Mouse (Mus musculus): Measurements from ENCODE around the gene Arhgap8. TPM values are rescaled to one million over a fixed set of nuclear protein-coding genes. Genes with fewer than 3 reads are reported as not detected.

Arhgap8 gene
- polyA plus RNA-seq, 1 experiment from 2014 or later: 4.9 TPM

GRCm38 (mm10) chr15:84687904-84688303, 31.9 kb upstream of the Arhgap8 start:
- no peak overlapping the region for H3K9ac ChIP-seq (ENCODE audit: low read length)
- no peaks in the 10 kb centered on the region for H3K4me1 ChIP-seq (ENCODE audit: control insufficient read depth, insufficient read depth, low read length)
- DNase-seq (ENCODE audit: low spot score): no peak
- no peaks in the 10 kb centered on the region; the same call in 1 of the 2 replicates for H3K36me3 ChIP-seq (ENCODE audit: control insufficient read depth, insufficient read depth, low read length)
- no peaks in the 10 kb centered on the region for H3K27me3 ChIP-seq (ENCODE audit: control insufficient read depth, insufficient read depth, low read length)
- no peaks in the 10 kb centered on the region for H3K9me3 ChIP-seq (ENCODE audit: control insufficient read depth, low read length)
- WGBS: 72% methylated on average over 14 of the region's 14 CpGs
- H3K4me3 ChIP-seq (ENCODE audit: low read depth, low read length): no peak overlapping the region
- H3K4me2 ChIP-seq (ENCODE audit: low read depth): no peak overlapping the region
- H3K27ac ChIP-seq (ENCODE audit: low read depth, low read length): no peak overlapping the region
- ATAC-seq (ENCODE audit: insufficient read depth, low FRiP score, low TSS enrichment): no peak

- no peak overlapping the region for H3K4me2 ChIP-seq (ENCODE audit: low read depth)
- H3K36me3 ChIP-seq (ENCODE audit: control insufficient read depth, insufficient read depth, low read length): no peaks in the 10 kb centered on the region; the same call in 1 of the 2 replicates
- DNase-seq (ENCODE audit: low spot score) (no peak), ATAC-seq (ENCODE audit: insufficient read depth, low FRiP score, low TSS enrichment) (no peak)
- no peaks in the 10 kb centered on the region for H3K4me1 ChIP-seq (ENCODE audit: control insufficient read depth, insufficient read depth, low read length)
- H3K27me3 ChIP-seq (ENCODE audit: control insufficient read depth, insufficient read depth, low read length): no peaks in the 10 kb centered on the region
- WGBS: 88% methylated on average over 6 of the region's 6 CpGs
- H3K9ac ChIP-seq (ENCODE audit: low read length): no peak overlapping the region
- no peak overlapping the region for H3K4me3 ChIP-seq (ENCODE audit: low read depth, low read length)
- H3K9me3 ChIP-seq (ENCODE audit: control insufficient read depth, low read length): no peaks in the 10 kb centered on the region
- no peak overlapping the region for H3K27ac ChIP-seq (ENCODE audit: low read depth, low read length)
Measured at GRCm38 (mm10) chr15:84689356-84689755, 30.5 kb upstream of the Arhgap8 start.

GRCm38 (mm10) chr15:84691513-84691912, 28.3 kb upstream of the Arhgap8 start:
- Histone ChIP-seq H3K4me1 (ENCODE audit: control insufficient read depth, insufficient read depth, low read length) (no peaks in the 10 kb centered on the region), H3K9ac (ENCODE audit: low read length) (no peak overlapping the region), H3K4me3 (ENCODE audit: low read depth, low read length) (no peak overlapping the region), H3K9me3 (ENCODE audit: control insufficient read depth, low read length) (no peaks in the 10 kb centered on the region), H3K4me2 (ENCODE audit: low read depth) (no peak overlapping the region), H3K36me3 (ENCODE audit: control insufficient read depth, insufficient read depth, low read length) (no peaks in the 10 kb centered on the region; the same call in 1 of the 2 replicates), H3K27ac (ENCODE audit: low read depth, low read length) (no peak overlapping the region), H3K27me3 (ENCODE audit: control insufficient read depth, insufficient read depth, low read length) (no peaks in the 10 kb centered on the region)
- WGBS: 92% methylated on average over 6 of the region's 6 CpGs
- ATAC-seq (ENCODE audit: insufficient read depth, low FRiP score, low TSS enrichment) (no peak), DNase-seq (ENCODE audit: low spot score) (no peak)

GRCm38 (mm10) chr15:84692645-84693044, 27.2 kb upstream of the Arhgap8 start:
- Histone ChIP-seq H3K4me2 (ENCODE audit: low read depth) (no peak overlapping the region), H3K4me3 (ENCODE audit: low read depth, low read length) (no peak overlapping the region), H3K27ac (ENCODE audit: low read depth, low read length) (no peak overlapping the region), H3K9ac (ENCODE audit: low read length) (no peak overlapping the region), H3K9me3 (ENCODE audit: control insufficient read depth, low read length) (no peaks in the 10 kb centered on the region), H3K36me3 (ENCODE audit: control insufficient read depth, insufficient read depth, low read length) (no peaks in the 10 kb centered on the region; the same call in 1 of the 2 replicates), H3K27me3 (ENCODE audit: control insufficient read depth, insufficient read depth, low read length) (no peaks in the 10 kb centered on the region), H3K4me1 (ENCODE audit: control insufficient read depth, insufficient read depth, low read length) (no peaks in the 10 kb centered on the region)
- 95% methylated on average over 7 of the region's 7 CpGs for WGBS
- no peak for ATAC-seq (ENCODE audit: insufficient read depth, low FRiP score, low TSS enrichment)
- DNase-seq (ENCODE audit: low spot score): no peak

GRCm38 (mm10) chr15:84696021-84696420, 23.8 kb upstream of the Arhgap8 start:
- no peaks in the 10 kb centered on the region; the same call in 1 of the 2 replicates for H3K36me3 ChIP-seq (ENCODE audit: control insufficient read depth, insufficient read depth, low read length)
- 80% methylated on average over 4 of the region's 4 CpGs for WGBS

GRCm38 (mm10) chr15:84697611-84698011, 22.2 kb upstream of the Arhgap8 start:
- ATAC-seq (ENCODE audit: insufficient read depth, low FRiP score, low TSS enrichment) (no peak), DNase-seq (ENCODE audit: low spot score) (no peak)
- 80% methylated on average over 11 of the region's 11 CpGs for WGBS
- Histone ChIP-seq H3K9me3 (ENCODE audit: control insufficient read depth, low read length) (no peaks in the 10 kb centered on the region), H3K27ac (ENCODE audit: low read depth, low read length) (no peak overlapping the region), H3K27me3 (ENCODE audit: control insufficient read depth, insufficient read depth, low read length) (no peaks in the 10 kb centered on the region), H3K4me2 (ENCODE audit: low read depth) (no peak overlapping the region), H3K4me1 (ENCODE audit: control insufficient read depth, insufficient read depth, low read length) (no peaks in the 10 kb centered on the region), H3K36me3 (ENCODE audit: control insufficient read depth, insufficient read depth, low read length) (no peaks in the 10 kb centered on the region; the same call in 1 of the 2 replicates), H3K4me3 (ENCODE audit: low read depth, low read length) (no peak overlapping the region), H3K9ac (ENCODE audit: low read length) (no peak overlapping the region; the same call in 1 of the 2 replicates)

More at GRCm38 (mm10) chr15:84696021-84696420, 23.8 kb upstream of the Arhgap8 start:
- Histone ChIP-seq H3K4me1 (ENCODE audit: control insufficient read depth, insufficient read depth, low read length) (no peaks in the 10 kb centered on the region), H3K9me3 (ENCODE audit: control insufficient read depth, low read length) (no peaks in the 10 kb centered on the region), H3K4me2 (ENCODE audit: low read depth) (no peak overlapping the region), H3K9ac (ENCODE audit: low read length) (no peak overlapping the region), H3K27ac (ENCODE audit: low read depth, low read length) (no peak overlapping the region), H3K4me3 (ENCODE audit: low read depth, low read length) (no peak overlapping the region), H3K27me3 (ENCODE audit: control insufficient read depth, insufficient read depth, low read length) (no peaks in the 10 kb centered on the region)
- ATAC-seq (ENCODE audit: insufficient read depth, low FRiP score, low TSS enrichment): no peak
- DNase-seq (ENCODE audit: low spot score): no peak

GRCm38 (mm10) chr15:84698189-84698588, 21.7 kb upstream of the Arhgap8 start:
- ATAC-seq (ENCODE audit: insufficient read depth, low FRiP score, low TSS enrichment): no peak
- Histone ChIP-seq H3K4me2 (ENCODE audit: low read depth) (no peak overlapping the region), H3K27ac (ENCODE audit: low read depth, low read length) (no peak overlapping the region), H3K27me3 (ENCODE audit: control insufficient read depth, insufficient read depth, low read length) (no peaks in the 10 kb centered on the region), H3K36me3 (ENCODE audit: control insufficient read depth, insufficient read depth, low read length) (no peaks in the 10 kb centered on the region), H3K4me1 (ENCODE audit: control insufficient read depth, insufficient read depth, low read length) (no peaks in the 10 kb centered on the region), H3K9me3 (ENCODE audit: control insufficient read depth, low read length) (no peaks in the 10 kb centered on the region), H3K9ac (ENCODE audit: low read length) (no peak overlapping the region), H3K4me3 (ENCODE audit: low read depth, low read length) (no peak overlapping the region)
- WGBS: 76% methylated on average over 2 of the region's 2 CpGs
- no peak for DNase-seq (ENCODE audit: low spot score)

GRCm38 (mm10) chr15:84700147-84700794, 19.6 kb upstream of the Arhgap8 start:
- H3K9me3 ChIP-seq (ENCODE audit: control insufficient read depth, low read length): no peaks in the 10 kb centered on the region

GRCm38 (mm10) chr15:84701947-84702346, 17.9 kb upstream of the Arhgap8 start:
- Histone ChIP-seq H3K27me3 (ENCODE audit: control insufficient read depth, insufficient read depth, low read length) (no peaks in the 10 kb centered on the region), H3K36me3 (ENCODE audit: control insufficient read depth, insufficient read depth, low read length) (no peaks in the 10 kb centered on the region), H3K9ac (ENCODE audit: low read length) (no peak overlapping the region), H3K4me3 (ENCODE audit: low read depth, low read length) (no peak overlapping the region), H3K27ac (ENCODE audit: low read depth, low read length) (no peak overlapping the region), H3K9me3 (ENCODE audit: control insufficient read depth, low read length) (no peaks in the 10 kb centered on the region), H3K4me1 (ENCODE audit: control insufficient read depth, insufficient read depth, low read length) (no peaks in the 10 kb centered on the region), H3K4me2 (ENCODE audit: low read depth) (no peak overlapping the region)
- no peak for ATAC-seq (ENCODE audit: insufficient read depth, low FRiP score, low TSS enrichment)
- 30% methylated on average over 4 of the region's 4 CpGs for WGBS
- DNase-seq (ENCODE audit: low spot score): peak; percentile 28

More at GRCm38 (mm10) chr15:84700147-84700794, 19.6 kb upstream of the Arhgap8 start:
- Histone ChIP-seq H3K4me1 (ENCODE audit: control insufficient read depth, insufficient read depth, low read length) (no peaks in the 10 kb centered on the region), H3K36me3 (ENCODE audit: control insufficient read depth, insufficient read depth, low read length) (no peaks in the 10 kb centered on the region), H3K4me2 (ENCODE audit: low read depth) (no peak overlapping the region), H3K9ac (ENCODE audit: low read length) (no peak overlapping the region), H3K27me3 (ENCODE audit: control insufficient read depth, insufficient read depth, low read length) (no peaks in the 10 kb centered on the region), H3K27ac (ENCODE audit: low read depth, low read length) (no peak overlapping the region), H3K4me3 (ENCODE audit: low read depth, low read length) (no peak overlapping the region)
- ATAC-seq (ENCODE audit: insufficient read depth, low FRiP score, low TSS enrichment): no peak
- 50% methylated on average over 6 of the region's 6 CpGs for WGBS
- peak; percentile 78 for DNase-seq (ENCODE audit: low spot score)

All from neural tube, embryonic 11.5 days (tissue).